Mouse (Mus musculus): ENCODE data around the gene Grifin.

Gene Grifin

DNA sequence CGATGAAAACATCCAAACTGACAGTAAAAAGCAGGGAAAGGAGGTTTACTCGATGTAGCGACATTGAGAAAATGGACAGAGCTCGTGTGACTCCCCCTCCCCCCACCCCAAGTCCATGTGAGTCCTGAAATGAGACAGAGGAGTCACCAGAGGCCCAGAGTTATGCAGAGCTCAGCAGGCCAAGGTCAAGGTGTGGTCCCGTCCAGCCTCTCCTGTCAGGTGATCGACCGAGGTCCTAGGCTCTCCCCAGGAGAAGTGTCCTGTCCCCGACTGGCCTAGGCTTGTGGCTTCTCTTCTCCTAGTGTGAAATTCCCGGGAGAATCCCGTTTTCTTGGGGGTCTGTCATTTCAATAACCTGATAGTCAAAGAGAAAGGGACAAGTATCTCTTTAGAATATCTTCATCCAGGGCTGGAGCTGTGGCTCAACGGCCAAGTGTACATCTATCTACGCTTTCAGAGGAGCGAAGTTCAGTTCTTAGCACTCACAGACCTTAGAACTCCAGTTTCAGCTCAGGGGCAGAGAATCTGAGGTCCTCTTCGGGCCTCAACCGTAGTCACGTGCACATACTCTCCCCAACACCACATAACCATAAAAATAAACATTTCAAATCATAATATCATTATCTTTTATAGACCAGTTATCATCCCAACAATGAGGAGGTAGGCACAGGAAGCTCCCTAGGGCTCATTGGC is 24.4 kb upstream of the Grifin start:
- no peak for DNase-seq

DNA sequence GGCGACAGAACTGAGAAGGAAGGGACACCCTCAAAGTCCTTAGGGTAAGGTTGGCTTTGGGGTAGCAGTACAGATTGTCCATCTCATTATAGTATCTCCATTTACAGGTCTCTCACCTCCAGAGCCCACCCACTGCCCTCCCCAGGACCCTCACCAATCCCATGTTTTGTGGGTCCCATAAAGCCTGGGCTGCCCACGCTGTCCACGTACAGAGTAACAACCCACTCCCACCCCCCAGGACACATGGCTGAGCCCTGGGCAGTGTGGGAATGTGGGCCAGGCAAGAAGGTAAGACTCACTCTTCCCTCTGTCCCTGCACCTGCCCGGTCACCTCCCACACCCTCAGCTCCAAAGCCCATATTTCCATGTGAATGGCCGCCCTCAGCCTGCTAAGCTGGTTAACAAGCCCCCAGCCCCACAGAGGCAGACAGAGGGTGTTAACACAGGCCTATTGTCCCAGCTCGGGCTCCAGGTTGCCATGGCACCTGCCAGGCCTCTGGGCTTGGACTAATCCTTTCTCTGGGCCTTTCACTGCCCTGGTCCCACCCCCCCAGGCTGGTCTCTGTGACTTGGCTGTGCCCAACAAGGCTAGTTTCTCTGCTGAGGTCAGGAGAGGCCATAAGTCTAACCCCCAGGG is 19.0 kb upstream of the Grifin start:
- DNase-seq: no peak

DNA sequence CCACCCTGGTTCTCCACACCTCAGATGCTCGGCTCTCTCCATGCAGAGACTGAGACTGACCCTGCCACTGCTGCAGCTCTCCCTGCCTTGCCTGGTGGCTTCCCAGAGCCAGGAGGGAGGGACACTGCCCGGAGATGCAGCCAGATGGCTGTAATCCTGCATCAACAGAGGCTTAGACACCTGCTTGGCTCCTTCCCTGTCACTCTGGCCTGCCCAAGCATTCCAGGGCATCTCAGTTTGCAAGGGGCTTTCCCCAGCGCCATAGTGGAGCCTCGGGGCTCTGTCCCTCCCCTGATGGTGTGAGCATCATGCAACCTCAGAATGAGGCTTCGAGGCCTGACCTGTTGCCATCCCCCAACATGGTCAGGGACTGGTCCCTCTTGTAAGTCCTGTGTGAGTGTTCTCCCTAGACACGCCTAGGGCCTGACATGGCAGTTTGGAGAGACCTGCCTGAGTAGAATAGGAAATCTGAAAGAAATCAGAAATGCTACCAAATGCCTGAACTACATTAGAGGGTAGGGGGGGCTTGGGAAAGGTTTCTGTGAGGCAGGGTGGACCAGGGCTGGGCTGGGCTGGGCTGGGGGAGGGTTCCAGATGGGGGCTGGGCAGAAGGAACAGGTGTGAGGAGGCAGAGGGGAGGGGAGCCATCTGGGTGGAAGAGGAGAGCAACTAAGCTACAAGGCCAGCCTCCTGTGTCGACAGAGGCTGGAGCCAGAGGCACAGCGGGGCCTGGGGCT is 18.3 kb upstream of the Grifin start:
- DNase-seq: no peak

DNA sequence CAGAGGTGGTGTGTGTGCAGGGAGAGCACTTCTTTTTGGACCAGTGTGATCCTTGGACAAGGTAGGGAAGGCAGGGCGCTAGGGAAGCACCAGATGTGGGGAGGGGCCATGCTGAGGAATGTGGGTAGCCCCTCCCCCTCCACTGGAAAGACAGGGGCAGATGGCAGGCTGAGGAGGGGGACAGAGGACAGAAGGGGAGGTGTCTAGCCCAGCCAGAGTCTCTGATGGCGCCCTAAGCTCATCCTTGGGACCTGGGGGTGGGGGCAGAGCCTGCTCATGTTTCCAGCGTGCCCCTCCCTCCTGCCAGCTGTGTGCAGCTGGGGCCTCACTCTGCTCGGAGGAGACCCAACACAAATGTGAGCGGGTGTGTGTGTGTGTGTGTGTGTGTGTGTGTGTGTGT is 16.7 kb upstream of the Grifin start:
- no peak for DNase-seq

DNA sequence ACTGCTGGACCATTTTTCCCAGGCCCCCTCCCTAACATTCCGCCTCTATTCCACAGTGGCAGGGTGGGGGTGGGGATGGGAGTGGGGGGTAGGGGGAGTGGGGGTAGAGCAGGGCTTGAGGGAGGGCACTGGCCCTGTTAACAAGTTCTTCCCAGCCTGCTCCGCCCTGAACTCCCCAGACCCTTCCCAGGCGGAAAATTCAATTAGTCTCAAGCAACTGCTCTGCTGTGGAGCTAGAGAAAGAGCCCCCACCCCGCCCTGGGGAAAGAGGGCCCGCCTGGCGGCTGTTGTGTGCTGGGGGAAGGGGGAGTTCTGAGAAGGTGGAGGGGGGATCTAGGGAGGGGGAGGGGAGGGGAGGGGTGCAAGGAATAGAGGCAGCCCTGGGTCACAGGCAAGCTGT is 14.9 kb upstream of the Grifin start:
- DNase-seq: no peak

DNA sequence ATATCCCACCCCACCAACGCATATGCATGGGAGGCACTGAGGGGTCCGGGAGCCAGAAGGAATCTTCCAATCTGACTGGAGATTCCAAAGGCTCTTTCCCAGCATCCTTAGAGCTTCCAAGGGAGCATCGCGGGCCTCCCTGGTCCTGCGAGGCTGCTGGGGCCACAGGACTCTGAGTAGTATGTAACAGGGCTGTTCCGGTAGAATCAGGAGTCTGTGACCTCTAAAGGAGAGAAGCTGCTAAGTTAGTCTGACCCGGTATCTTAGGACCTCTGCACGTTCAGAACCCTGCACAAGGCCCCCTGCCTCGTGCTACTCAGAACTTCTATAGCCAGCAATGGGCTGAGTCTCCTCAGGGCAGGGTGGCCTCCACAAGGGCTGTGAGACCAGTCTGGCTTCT is 14.3 kb upstream of the Grifin start:
- no peak for DNase-seq

DNA sequence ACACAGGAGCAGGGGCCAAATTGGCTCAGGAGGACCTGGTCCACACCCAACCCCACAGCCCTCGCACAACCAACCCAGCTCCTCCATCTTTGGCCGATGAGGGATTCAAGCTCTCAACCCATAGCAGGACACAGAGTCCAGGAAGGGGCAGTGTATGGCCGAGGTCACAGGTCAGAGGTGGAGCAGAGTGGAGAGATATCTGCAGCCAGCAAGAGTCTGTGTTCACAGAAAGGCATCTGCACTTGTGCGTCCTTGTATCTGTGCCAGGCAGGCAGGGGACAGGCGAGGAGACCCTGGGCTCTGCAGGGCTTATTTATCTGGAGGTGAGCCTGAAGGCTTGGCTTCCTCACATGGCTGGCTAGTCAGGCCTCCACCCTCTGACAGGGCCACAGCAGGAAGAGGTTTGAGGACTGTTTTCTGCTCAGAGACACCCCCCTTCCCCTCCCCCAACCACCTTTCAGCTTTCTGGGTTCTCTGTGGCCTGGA is 10.6 kb upstream of the Grifin start:
- DNase-seq: peak; percentile 57

DNA sequence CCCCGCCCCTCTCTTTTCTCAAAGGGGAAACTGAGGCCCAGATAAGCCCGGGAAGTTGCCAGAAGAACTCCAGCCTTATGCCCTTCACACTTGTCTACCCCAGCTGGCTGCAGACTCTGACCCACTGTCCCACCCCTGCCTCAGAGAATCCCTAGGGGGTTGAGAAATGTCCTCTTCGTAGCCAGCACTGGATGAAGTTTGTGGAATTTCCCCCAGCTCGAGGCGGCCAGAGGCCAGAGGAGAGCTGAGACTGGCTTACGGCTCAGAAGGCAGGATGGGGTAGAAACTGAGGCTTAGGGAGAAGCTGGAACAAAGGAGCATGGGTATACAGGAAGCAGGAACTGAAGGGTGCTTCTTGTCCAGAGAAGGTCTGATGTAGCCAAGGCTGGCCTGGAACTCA is 7.7 kb upstream of the Grifin start:
- peak; percentile 36 for DNase-seq

DNA sequence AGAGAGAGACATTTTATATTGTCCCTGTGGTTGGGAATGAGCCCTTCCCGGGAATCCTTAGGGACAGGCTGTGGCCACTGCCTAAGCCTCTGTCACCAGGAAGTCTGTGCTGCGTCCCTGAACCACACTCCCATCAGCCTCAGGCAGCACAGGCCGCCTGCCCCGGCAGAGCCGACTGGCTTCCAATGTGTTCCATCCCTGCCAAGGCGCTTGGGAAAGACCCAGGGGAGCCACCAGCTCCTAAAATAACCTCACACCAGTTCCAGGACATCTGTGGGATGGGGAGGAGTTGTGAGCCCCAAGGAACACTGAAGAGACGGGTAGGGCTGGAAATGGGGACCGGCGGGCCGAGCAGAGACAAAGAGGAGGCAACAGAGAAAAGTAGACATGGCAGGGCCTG is 6.8 kb upstream of the Grifin start:
- DNase-seq: peak; percentile 40

DNA sequence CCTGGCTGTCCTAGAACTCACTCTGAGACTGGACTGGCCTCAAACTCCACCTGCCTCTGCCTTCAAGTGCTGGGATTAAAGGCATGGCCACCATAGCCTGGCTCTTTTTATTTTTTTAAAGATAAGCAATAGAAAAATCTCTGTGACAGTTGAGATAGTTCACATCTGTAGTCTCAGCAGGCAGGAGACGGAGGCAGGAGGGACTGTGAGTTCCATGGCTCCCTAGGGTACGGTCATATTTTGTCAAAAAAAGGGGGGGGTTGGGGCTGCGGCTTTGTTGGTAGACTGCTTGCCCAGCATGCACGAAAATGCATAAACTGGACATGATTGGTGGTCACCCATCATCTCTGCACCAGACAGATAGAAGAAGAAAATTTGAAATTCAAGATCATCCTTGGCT is 6.3 kb upstream of the Grifin start:
- no peak for DNase-seq

DNA sequence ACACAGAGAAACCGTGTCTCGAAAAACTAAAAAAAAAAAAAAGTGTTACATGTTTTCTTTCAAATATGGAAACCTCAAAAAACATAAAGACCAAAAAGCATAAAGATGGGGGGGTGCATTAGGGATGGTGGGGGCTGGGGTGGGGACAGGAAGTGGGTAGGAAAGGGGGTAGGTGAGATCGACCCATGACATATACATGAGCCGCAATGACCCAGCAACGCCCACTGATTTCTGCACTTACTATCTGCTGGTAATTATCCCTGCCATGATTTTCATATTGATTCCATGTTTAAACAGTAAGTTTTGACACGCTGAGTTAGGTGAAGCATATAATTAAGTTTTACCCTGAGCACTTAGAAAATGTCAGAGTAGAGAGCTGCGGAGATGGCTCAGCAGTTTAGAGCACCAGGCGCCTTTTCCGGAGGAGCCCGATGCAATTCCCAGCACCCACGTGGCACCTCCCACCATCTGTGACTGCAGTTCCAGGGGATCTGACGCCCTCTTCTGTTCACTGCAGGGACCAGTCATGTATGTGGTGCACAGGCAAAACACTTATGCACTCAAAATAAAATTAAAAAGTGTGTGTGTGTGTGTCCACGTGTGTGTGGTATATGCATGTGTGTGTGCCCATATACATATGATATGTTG is 5.5 kb upstream of the Grifin start:
- no peak for DNase-seq

DNA sequence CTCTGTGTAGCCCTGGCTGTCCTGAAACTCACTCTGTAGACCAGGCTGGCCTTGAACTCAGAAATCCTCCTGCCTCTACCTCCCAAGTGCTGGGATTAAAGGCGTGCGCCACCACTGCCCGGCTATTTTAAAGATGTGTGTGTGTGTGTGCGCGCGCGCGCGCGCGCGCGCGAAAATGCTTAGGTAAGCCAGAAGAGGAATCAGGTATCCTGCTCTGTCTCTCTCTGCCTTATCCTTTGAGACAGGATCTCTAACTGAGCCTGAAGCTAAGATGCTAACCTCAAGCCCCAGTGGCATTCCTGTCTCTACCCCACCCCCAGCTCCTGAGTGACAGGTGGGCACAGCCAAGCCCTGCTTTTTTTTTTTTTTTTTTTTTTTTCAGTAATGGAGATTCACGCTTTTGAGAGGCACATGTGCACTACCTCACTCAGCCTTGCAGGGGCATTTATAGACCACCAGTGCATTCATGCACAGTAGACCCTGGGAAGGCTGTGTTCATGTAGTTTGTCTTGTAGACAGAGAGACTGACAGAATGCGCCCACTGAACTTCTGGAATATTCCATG is 4.2 kb upstream of the Grifin start:
- no peak for DNase-seq

DNA sequence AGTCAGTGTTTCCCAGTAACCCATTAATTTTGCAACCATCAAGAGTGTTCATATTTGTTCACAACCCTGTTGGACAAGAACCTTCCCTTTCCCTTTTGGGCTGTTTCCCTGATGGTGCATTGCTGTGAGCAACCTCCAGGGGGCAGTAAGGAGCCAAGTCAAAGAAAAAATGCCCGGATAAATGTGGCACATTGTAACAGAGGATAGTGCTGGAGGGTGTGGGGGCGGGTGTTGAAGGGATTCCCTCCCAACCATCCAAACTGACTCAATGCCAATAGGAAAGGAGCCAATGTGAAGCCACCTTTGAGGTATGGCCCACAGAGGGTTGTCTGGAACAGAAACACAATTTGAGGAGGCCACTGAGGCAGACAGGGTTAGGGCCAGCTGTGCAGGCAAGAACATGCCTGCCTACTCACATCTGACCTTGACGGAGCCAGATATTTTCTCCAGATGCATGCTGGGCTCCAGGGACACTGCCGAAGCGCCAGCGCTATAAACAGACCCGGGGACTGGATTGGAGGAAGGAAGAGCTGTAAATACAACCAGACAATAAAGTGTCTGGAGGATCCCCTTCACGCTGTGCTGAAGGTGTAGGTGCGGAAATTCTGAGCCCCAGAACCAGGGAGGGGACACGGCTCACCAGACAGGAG is 3.6 kb upstream of the Grifin start:
- peak; percentile 71 for DNase-seq

DNA sequence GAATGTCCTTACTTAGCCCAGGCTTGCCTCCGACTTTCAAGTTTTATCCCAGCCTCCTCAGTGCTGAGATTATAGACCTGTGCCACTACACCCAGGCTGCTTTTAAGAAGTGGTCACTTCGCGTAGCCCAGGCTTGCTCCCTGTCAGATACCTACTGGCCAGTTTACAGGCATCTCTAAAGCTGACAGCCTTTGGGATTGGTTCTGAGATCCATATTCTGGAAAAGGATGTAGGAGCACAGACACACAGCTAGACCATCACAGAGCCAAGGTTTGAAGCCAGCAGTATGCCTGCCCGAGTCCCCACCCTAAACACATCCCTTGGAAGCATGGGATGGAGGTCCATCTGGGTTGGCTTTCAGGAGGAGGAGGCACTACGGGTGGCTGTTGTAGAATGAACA is 2.9 kb upstream of the Grifin start:
- no peak for DNase-seq

DNA sequence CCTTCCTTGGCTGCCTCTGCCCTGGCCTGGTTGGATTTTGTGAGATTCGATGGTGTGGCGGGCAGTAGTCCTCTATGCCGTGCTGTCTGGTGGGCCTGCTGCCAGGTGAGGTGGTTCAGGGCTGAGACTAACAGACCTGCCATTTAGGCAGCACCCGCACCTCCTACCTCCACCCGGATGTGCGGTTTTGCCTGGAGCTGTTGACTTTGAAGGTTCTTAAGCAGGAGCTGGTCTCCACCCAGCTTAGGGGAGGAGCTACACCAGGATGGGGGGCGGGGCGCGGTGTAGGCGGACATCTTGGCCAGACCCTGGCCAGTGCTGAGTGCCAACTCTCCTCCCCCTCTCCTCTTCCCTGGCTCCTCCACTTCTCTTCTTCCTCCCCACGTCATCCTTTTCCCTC is 2.5 kb upstream of the Grifin start:
- DNase-seq: peak; percentile 66

DNA sequence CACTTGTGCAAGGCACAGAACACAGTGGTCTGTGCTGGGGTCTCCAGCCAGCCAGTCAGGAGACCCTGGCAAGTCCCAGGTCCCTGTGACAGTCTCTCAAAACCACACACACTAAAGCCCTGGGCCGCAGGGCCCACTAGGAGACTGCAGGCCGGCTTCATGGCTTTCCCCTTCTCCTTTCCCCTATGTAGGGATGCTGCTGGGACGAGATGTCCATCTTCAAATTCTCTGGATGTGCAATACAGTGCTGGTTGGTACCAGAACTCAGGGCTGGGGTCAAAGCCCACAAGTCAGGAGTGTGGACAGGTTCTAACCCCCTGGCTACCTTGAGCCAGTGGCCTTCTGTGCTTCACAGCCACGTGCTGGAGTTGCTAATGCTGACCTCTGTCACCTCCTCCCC is 1.4 kb upstream of the Grifin start:
- no peak for DNase-seq

DNA sequence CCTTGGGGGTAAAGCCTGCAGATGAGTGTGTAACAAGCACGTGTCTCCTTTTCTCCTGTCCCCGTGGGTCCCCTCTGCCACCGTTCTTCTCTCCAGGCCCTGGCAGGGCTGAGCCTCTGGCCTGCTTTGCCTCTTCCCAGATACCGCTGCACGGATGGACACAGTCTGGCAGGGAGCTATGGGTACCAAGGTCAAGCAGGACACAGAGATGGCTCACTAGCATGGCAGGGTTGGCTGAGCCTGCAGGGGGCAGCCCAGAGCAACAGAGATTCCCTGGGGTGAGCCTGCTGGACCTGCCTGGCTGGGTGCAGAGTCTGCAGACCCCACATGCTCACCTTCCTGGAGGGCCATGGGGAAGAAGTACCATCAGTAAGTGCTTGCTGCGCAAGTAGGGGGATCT is 985 bp upstream of the Grifin start:
- DNase-seq: peak; percentile 42

DNA sequence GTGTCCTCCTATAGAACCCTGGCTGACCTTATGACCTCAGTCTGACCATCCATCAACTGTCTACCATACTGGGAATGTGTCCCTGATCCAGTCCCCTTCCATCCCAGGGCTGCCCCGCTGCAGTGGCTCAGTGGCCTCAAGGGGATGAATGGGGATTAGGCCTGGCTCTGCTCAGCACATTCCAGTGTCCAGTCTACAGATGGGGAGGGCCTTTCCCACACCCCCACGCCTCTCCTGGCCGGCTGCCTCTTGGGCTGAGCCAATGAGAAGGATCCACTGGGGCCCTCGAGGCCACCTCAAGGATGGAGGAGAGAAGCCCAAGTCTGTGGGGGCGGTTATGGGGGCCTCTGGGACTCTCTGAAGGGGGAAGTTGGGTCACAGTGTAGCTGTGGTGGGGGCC is 580 bp upstream of the Grifin start:
- no peak for DNase-seq

DNA sequence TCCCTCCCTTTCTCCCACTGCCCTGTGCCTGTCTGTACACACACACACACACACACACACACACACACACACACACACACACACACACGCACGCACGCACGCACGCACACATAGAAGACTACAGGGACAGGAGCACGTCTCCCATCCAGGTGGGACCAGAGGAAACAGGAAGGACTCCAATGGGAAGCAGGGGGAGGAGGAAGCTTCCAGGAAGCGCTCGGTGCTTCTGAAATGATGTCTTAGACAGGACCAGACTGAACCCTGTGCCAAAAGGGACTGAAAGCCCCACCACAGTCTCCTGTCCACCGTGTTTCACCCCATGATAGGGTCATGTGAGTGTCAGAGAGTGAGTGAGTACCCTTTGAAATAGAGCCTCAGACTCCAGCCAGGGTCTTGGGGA is 2.3 kb downstream of the Grifin start:
- DNase-seq: no peak

DNA sequence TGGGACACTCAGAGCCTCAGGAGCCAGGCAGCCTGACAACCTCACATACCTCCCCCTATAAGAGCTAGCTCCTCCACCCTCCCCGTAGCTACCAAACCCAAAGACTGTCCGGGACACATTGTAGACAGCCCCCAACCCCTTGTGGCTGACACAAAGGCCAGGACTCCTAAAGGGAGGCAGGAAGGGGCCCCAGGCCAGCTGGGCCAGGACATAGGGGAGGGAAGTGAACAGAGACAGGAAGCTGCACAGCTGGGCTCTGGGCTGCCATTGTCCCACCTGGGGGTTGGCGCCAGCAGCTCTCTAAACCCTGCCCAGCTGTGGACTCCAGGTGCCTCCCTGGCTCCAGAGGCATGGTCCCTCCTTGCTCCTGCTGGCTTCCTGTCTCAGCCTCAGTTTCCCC is 8.0 kb downstream of the Grifin start:
- no peak for DNase-seq

DNA sequence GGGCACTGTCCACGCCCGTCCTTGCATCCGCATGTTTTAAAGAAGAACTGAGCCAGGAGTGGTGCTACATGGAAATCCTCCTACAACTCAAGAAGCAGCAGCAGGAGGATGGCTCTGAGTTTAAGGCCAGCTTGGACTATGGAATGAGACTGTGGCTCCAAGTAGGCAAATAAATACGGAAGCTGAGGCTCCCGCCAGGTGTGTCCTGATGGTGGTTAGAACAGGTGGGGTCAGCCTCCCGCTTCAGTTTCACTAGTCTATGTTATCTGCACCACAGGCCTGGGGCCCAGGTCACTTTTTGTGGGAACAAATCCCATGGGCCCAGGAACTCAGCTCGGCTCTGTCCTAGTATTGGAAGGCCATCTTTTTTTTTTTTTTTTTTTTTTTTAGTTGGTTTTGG is 11.2 kb downstream of the Grifin start:
- DNase-seq: no peak

DNA sequence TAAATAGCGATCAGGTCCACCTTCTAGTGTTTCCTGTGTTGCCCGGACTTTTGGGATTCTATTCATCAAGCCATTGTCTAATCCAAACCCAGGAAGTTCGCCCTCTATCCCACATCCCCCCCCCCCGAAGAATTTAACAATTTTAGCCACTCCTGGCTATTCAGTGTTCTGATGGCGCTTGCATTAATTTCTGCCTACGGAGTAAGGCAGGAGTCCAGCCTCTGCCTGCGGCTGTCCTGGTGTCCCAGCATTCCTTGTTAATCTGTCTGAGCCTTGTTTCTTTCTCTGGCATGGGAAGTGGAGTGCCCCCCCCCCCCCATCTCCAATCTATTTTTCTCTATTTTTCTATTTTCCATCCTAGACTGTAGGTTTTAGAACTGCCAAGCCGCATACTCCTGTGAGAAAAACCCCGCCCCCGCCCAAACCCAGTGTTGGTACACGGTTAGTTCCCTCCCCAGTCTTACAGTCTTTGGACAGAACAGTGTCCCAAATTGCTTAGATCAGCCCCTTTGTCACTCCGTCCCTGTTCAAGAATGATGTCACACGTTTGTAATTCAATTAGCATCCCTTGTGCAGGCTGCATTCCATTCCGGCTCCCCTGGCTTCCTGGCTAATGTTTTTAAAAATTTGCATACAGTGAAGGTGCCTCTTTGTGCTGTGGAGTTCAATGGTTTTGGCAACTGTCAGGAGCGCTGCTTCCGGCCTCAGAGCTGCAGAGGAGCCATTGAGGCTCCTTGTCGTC is 15.4 kb downstream of the Grifin start:
- DNase-seq: peak; percentile 37

Measured in kidney, adult 18-20 months (tissue).